Mouse (Mus musculus): ENCODE measurements around the gene Gm14698. TPM values are rescaled to one million over a fixed set of nuclear protein-coding genes. Genes with fewer than 3 reads are reported as not detected.
A peak's percentile ranks its signal among the peaks of the same experiment; 100 is the strongest.
"Not testable (repeated sequence)": the region's sequence is repeated elsewhere in the genome, so short reads cannot be mapped to it uniquely, and the experiment has no call there.

Gene Gm14698
- polyA plus RNA-seq (2014; fragmentation: Nextera tagmentation; extraction: Ambion mirVana), result 2.2 and 4.5 TPM in 2 replicates

DNA sequence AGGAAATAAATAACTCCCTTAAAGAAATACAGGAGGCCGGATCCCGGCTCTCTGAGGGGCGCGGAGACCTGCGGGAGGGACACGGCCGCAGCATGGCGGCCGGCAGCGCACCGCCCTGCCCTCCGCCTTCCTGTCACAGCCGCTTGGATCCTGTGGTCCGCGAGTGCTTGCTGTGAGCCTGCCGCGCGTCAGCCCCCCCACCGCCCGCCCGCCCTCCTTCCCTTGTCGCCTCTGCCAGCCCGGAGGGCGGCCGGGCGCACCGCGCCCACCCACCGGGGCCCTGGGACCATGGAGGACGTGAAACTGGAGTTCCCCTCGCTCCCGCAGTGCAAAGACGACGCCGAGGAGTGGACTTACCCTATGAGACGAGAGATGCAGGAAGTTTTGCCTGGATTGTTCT, at the start of gene Gm14698:
Gm14698 (plus strand) TSS at position 35 of the 400 bp plus-strand sequence.
- not testable (repeated sequence) for H3K36me3 ChIP-seq (ENCODE audit: control insufficient read depth, insufficient read depth, low read length); H3K9me3 ChIP-seq (ENCODE audit: control insufficient read depth, low read length); H3K4me1 ChIP-seq (ENCODE audit: control insufficient read depth, insufficient read depth, low read length); H3K9ac ChIP-seq (replicated peaks; ENCODE audit: low read length); H3K27me3 ChIP-seq (ENCODE audit: control insufficient read depth, insufficient read depth, low read length); H3K27ac ChIP-seq (replicated peaks; ENCODE audit: low read depth, low read length)
- WGBS, result 18% methylated on average over 33 of the region's 36 CpGs
- Histone ChIP-seq H3K4me2 (ENCODE audit: low read length) (peak within 1 kb of the TSS; percentile 46), H3K4me3 (replicated peaks; ENCODE audit: low read depth, low read length) (peak within 1 kb of the TSS; percentile 29)
- peak; percentile 75 for ATAC-seq (ENCODE audit: low FRiP score, low TSS enrichment)
- DNase-seq, result peak; percentile 39

DNA sequence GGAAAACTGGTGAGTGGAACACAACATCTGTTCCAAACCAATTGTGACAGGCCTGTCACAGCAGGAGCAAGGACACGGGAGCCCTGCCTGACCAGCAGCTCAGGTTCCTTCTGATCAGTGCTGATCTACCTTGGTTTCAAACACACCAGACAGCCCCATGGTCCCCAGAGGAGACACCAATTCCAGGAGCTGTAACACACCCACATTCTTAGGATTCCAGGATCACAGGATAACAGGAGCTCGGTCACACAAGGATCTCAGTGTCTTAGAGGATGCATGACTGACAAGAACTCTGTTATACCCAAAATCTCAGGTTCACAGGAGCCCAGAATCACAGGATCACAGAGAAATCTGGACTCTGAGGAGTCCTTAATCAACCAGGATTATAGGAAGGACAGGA, 444 bp upstream of the Gm14698 start:
- ATAC-seq (ENCODE audit: low FRiP score, low TSS enrichment); H3K9ac ChIP-seq (replicated peaks; ENCODE audit: low read length); H3K4me1 ChIP-seq (ENCODE audit: control insufficient read depth, insufficient read depth, low read length); DNase-seq; H3K4me3 ChIP-seq (replicated peaks; ENCODE audit: low read depth, low read length); H3K27me3 ChIP-seq (ENCODE audit: control insufficient read depth, insufficient read depth, low read length); H3K27ac ChIP-seq (replicated peaks; ENCODE audit: low read depth, low read length); H3K36me3 ChIP-seq (ENCODE audit: control insufficient read depth, insufficient read depth, low read length); H3K9me3 ChIP-seq (ENCODE audit: control insufficient read depth, low read length): not testable (repeated sequence)
- H3K4me2 ChIP-seq (ENCODE audit: low read length), result peak overlapping the region; percentile 46
- 28% methylated on average over 2 of the region's 2 CpGs for WGBS

DNA sequence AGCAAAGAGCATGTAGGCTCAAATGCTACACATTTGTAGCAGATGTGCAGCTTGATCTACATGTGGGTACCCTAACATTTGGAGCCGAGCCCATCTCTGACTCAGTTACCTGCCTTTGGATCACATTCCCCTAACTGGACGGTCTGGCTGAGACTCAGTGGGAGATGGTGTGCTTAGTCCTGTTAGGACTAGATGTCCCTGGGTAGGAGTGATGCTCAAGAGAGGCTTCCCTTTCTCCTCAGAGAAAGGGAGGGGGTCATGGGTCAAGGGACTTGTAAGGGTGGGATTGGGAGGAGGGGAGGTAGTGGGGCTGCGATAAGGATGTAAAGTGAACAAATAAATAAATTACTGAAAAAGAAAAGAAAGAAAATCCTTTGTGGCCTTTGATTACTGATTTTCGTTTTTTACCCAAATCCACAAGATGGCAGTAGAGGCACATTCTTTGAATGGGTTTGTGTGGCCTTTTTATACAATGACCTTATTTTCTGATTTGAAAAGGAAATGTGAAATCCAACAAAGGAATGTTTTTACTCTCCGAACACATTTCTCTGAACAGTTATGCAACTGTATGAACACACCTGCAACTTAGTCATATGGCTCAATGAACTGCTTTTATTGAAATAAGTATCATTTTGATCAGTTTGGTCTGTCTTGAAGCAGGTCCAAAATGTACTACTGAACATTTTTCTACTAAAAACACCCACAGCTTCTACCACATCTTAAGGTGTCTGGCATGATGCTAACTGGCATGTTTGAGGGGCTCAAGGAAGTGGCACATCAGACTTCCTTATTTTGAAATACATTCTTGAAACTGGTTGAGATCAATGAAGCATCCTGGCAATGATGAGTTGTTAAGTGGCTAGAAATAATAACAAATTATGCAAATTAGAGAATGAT, 18.9 kb downstream of the Gm14698 start:
- Histone ChIP-seq H3K27ac (replicated peaks; ENCODE audit: low read depth, low read length) (no peak overlapping the region), H3K27me3 (ENCODE audit: control insufficient read depth, insufficient read depth, low read length) (no peaks in the 10 kb centered on the region), H3K4me3 (replicated peaks; ENCODE audit: low read depth, low read length) (no peak overlapping the region), H3K9ac (replicated peaks; ENCODE audit: low read length) (no peak overlapping the region), H3K9me3 (ENCODE audit: control insufficient read depth, low read length) (no peaks in the 10 kb centered on the region), H3K36me3 (ENCODE audit: control insufficient read depth, insufficient read depth, low read length) (no peaks in the 10 kb centered on the region), H3K4me1 (ENCODE audit: control insufficient read depth, insufficient read depth, low read length) (no peaks in the 10 kb centered on the region), H3K4me2 (ENCODE audit: low read length) (no peak overlapping the region)
- no peak; the same call in 1 of the 2 replicates for ATAC-seq (ENCODE audit: low FRiP score, low TSS enrichment)
- 32% methylated on average over 5 of the region's 5 CpGs for WGBS
- DNase-seq, result peak; percentile 82

DNA sequence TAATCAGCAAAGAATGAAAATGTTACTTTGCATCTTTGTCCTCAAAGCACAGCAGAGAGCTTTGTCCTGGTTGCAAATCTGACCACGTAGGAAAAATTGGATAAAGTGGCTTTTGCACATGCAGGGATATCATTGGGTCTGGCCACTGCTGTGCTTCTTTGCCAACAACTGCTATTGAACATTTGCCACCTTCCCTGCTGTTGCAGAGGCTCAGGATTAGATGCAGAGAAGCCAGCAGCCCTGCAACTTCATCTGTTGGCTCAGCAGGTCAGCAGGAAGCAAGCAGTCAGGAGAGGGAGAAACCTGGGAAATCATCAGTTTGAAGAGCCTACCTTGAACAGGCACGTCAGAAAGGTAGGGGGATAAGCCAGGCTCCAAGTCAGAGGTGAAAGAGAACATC, 44.3 kb downstream of the Gm14698 start:
- DNase-seq, result no peak
- 44% methylated on average over 2 of the region's 2 CpGs for WGBS

More for the DNA sequence above, 44.3 kb downstream of the Gm14698 start:
- no peak overlapping the region for H3K27ac ChIP-seq (replicated peaks; ENCODE audit: low read depth, low read length)
- no peaks in the 10 kb centered on the region for H3K4me1 ChIP-seq (ENCODE audit: control insufficient read depth, insufficient read depth, low read length)
- H3K9me3 ChIP-seq (ENCODE audit: control insufficient read depth, low read length), result no peaks in the 10 kb centered on the region
- H3K9ac ChIP-seq (replicated peaks; ENCODE audit: low read length), result no peak overlapping the region
- no peak overlapping the region for H3K4me3 ChIP-seq (replicated peaks; ENCODE audit: low read depth, low read length)
- H3K27me3 ChIP-seq (ENCODE audit: control insufficient read depth, insufficient read depth, low read length), result no peaks in the 10 kb centered on the region
- no peak for ATAC-seq (ENCODE audit: low FRiP score, low TSS enrichment)
- no peak overlapping the region for H3K4me2 ChIP-seq (ENCODE audit: low read length)
- no peaks in the 10 kb centered on the region for H3K36me3 ChIP-seq (ENCODE audit: control insufficient read depth, insufficient read depth, low read length)

Other genes starting within 250 kb of the Gm14698 start
- gene Fmr1, start 142.6 kb upstream of the Gm14698 start, polyA plus RNA-seq (2014; fragmentation: Nextera tagmentation; extraction: Ambion mirVana), result 43.1 and 53.9 TPM in 2 replicates
- gene Fmr1nb, start 59.3 kb upstream of the Gm14698 start, polyA plus RNA-seq (2014; fragmentation: Nextera tagmentation; extraction: Ambion mirVana), result not detected in 2 replicates
- gene Gm6812, start 72.0 kb downstream of the Gm14698 start, polyA plus RNA-seq (2014; fragmentation: Nextera tagmentation; extraction: Ambion mirVana), result not detected in 2 replicates